Mouse (Mus musculus): ENCODE data around the gene Galk1. TPM values are rescaled to one million over a fixed set of nuclear protein-coding genes. Genes with fewer than 3 reads are reported as not detected.

Gene Galk1
- polyA plus RNA-seq, 1 experiment from 2014 or later: 126 TPM

DNA sequence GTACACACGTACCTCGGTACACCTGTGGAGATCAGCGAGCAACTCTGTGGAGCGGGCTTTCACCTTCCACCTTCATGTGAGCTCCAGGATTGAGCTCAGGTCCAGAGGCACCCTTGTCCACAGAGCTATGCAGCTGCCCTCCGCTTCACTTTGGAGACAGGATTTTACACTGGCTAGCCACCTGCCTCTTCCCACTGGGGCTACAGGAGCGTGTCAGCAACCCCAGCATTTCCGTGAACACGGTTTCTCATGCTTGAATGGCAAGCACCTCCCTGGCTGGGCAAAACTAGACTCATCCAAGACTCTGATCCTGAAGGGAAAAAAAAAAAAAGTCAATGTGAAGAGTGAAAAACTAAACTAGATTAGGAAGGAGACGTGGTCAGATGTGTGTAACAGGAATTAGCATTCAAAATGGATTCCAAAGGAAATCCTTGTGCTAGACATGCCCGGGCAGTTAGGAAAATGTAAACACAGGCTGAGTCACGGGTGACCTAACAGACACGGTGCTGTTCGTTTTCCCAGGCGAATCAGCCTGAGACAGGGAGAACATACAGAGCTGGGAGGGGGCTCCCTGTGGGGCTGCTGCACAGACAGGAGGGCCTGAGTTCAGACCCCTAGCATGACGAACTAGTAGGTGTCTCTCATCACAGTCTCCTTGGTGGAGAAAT lies 42.4 kb downstream of the Galk1 start:
- Histone ChIP-seq H3K27ac (replicated peaks) (peak overlapping the region; percentile 87), H3K4me1 (replicated peaks; ENCODE audit: control insufficient read depth, insufficient read depth) (0 out of 2 replicates have a peak, but pooled peaks cover 5% of the 10 kb centered on the region), H3K9ac (ENCODE audit: low read length) (0 out of 2 replicates have a peak overlapping the region, but pooled peaks have one; percentile 18), H3K36me3 (ENCODE audit: control insufficient read depth, insufficient read depth, low read length) (no peaks in the 10 kb centered on the region), H3K4me2 (replicated peaks; ENCODE audit: low read depth) (no peak overlapping the region; the same call in 1 of the 2 replicates), H3K4me3 (ENCODE audit: low read depth, low read length) (no peak overlapping the region), H3K9me3 (ENCODE audit: control insufficient read depth, low read length) (no peaks in the 10 kb centered on the region), H3K27me3 (ENCODE audit: control insufficient read depth, insufficient read depth, low read length) (no peaks in the 10 kb centered on the region)
- peak; percentile 64 for ATAC-seq (ENCODE audit: low FRiP score, low TSS enrichment)
- DNase-seq (ENCODE audit: low spot score): peak; percentile 72
- 30% methylated on average over 15 of the region's 15 CpGs for WGBS
- TF ChIP-seq EP300 (optimal IDR thresholded peaks at IDR 0.05): no peak
- no peak for TF ChIP-seq CTCF (IDR thresholded peaks at IDR 0.05; ENCODE audit: low read depth)

DNA sequence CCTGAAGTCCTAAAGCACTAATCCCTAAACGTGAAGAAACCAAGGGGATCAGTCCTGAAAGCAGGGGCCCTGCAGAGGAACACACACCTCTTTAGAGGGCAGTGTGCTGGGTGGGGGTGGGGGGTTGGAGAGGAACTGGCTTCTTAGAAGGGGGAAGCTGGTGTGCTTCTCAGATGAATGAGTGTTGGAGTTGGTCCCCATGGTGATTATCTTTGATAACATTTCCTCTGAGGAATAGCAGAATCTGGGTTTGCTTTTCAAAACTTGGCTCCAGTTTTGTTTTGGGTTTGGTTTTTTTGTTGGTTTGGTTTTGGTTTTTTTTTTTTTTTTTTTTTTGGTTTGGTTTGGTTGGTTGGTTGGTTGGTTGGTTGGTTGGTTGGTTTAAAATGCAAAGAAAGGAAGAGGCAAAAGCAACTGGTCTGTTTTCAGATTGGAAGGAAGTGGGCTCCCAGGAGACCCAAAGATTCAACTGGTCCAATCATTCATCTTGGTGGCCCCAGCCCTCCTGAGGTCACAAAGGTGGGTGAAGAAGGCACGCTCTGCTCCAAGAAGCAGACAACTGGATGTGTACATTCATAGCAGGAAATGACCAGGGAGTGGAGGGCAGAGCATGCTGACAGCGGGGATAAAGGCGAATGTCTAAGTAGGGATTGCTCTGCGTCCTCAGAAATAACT lies 43.7 kb downstream of the Galk1 start:
- Histone ChIP-seq H3K27me3 (ENCODE audit: control insufficient read depth, insufficient read depth, low read length) (no peaks in the 10 kb centered on the region), H3K4me2 (replicated peaks; ENCODE audit: low read depth) (no peak overlapping the region), H3K36me3 (ENCODE audit: control insufficient read depth, insufficient read depth, low read length) (peaks cover 7% of the 10 kb centered on the region; the same call in 1 of the 2 replicates), H3K4me1 (replicated peaks; ENCODE audit: control insufficient read depth, insufficient read depth) (0 out of 2 replicates have a peak, but pooled peaks cover 2% of the 10 kb centered on the region), H3K9ac (ENCODE audit: low read length) (no peak overlapping the region), H3K9me3 (ENCODE audit: control insufficient read depth, low read length) (no peaks in the 10 kb centered on the region), H3K27ac (replicated peaks) (no peak overlapping the region), H3K4me3 (ENCODE audit: low read depth, low read length) (no peak overlapping the region)
- DNase-seq (ENCODE audit: low spot score): no peak
- WGBS: 63% methylated on average over 5 of the region's 5 CpGs
- no peak for TF ChIP-seq CTCF (IDR thresholded peaks at IDR 0.05; ENCODE audit: low read depth)
- TF ChIP-seq EP300 (optimal IDR thresholded peaks at IDR 0.05): no peak
- no peak for ATAC-seq (ENCODE audit: low FRiP score, low TSS enrichment)

DNA sequence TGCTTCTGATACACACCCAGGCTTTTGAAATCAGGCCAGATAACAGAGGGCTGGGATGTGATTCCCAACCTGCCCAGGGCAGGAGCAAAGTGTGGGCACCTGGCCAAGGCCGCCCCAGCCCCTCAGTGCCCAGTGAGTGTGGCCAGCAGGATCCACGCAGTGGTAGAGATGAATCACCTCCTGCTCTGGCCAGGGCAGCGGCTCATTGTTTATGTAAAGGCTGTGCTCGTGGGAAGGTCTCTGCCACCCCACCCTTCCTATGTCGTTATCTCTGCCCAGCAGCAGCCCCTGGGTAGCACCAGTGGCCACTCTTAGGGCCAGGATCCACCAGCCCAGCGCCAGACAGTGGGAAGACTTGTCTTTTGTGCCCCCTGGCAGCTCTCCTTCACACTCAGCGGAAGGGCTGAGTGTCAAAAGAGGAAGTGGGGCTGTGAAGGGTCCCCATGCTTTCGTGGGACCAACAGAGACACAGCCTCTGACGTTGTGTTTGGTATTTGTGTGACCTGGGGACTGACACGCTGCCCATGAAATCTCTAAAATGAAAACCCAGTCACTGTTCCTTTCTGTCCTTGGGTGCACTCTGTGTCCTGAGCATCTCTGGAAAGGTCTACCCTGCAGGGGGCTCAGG lies 47.4 kb downstream of the Galk1 start:
- Histone ChIP-seq H3K9ac (ENCODE audit: low read length) (no peak overlapping the region), H3K27me3 (ENCODE audit: control insufficient read depth, insufficient read depth, low read length) (no peaks in the 10 kb centered on the region), H3K27ac (replicated peaks) (peak overlapping the region; percentile 49; the same call in 1 of the 2 replicates), H3K4me3 (ENCODE audit: low read depth, low read length) (no peak overlapping the region), H3K4me2 (replicated peaks; ENCODE audit: low read depth) (no peak overlapping the region), H3K9me3 (ENCODE audit: control insufficient read depth, low read length) (no peaks in the 10 kb centered on the region), H3K4me1 (replicated peaks; ENCODE audit: control insufficient read depth, insufficient read depth) (0 out of 2 replicates have a peak, but pooled peaks cover 2% of the 10 kb centered on the region), H3K36me3 (ENCODE audit: control insufficient read depth, insufficient read depth, low read length) (peaks cover 29% of the 10 kb centered on the region)
- ATAC-seq (ENCODE audit: low FRiP score, low TSS enrichment) (peak; percentile 78), DNase-seq (ENCODE audit: low spot score) (peak; percentile 84)
- TF ChIP-seq CTCF (IDR thresholded peaks at IDR 0.05; ENCODE audit: low read depth) (no peak), EP300 (optimal IDR thresholded peaks at IDR 0.05) (no peak)
- WGBS: 56% methylated on average over 10 of the region's 10 CpGs

DNA sequence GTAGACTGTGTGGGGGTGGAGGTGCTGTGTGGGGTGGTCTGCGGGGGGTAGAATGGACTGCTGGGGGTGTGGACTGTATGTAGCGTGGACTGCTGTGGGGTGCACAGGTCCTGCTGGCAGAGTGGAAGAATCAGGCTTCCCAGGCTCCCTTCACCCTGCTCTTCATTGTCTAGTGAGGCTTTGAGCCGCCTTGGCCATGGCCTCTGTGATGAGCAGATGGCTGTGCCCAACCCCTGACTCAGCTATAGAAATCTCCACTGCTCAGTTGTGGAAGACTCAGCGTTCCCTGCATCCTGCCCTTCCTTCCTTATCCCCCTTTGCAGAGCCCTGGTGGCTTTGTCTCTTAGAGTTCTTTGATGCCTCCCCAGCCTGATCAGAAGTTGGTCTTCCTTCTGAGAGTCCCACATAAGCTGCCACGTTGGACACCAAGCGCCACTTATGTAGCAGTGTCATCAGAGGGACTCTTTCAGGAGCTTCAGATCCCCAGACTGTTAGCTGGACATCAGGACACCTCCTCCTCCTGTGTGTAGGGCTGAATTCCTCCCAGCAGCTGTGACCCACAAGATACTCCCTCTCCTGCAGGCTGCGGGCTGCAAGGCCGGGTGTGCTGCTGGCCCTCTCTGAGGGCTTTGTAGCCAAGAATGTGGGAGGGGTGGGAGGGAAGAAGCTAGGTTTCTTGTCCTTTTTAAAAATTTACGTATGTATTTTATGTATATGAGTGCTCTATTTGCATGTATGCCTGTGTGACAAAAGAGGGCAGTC lies 49.7 kb downstream of the Galk1 start:
- H3K27me3 ChIP-seq (ENCODE audit: control insufficient read depth, insufficient read depth, low read length): no peaks in the 10 kb centered on the region
- no peak overlapping the region for H3K4me2 ChIP-seq (replicated peaks; ENCODE audit: low read depth)
- H3K36me3 ChIP-seq (ENCODE audit: control insufficient read depth, insufficient read depth, low read length): peaks cover 31% of the 10 kb centered on the region
- H3K27ac ChIP-seq (replicated peaks): no peak overlapping the region
- no peaks in the 10 kb centered on the region for H3K9me3 ChIP-seq (ENCODE audit: control insufficient read depth, low read length)
- H3K4me3 ChIP-seq (ENCODE audit: low read depth, low read length): no peak overlapping the region
- H3K9ac ChIP-seq (ENCODE audit: low read length): no peak overlapping the region
- DNase-seq (ENCODE audit: low spot score): no peak
- no peaks in the 10 kb centered on the region for H3K4me1 ChIP-seq (replicated peaks; ENCODE audit: control insufficient read depth, insufficient read depth)
- TF ChIP-seq EP300 (optimal IDR thresholded peaks at IDR 0.05): no peak
- ATAC-seq (ENCODE audit: low FRiP score, low TSS enrichment): no peak
- WGBS: 94% methylated on average over 9 of the region's 9 CpGs

DNA sequence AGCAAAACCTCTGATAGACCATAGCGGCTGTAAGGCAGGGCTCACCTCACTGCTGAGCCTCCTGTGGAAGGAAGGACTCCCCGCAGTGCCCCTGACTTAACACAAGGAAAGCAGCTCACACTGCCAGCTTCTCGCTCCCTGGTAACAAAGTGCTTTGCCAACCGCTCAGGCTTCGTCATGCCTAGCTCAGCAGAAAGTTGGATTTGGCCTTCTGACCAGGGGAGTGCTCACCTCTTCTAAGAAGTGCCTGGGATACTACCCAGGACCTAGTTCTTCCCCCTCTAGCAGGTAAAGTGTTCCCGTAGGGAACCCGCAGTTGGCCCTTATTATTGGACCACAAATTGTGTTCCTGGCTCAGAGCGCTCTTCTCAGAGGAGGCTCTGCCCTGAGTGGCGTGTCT lies 53.5 kb downstream of the Galk1 start:
- DNase-seq (ENCODE audit: low spot score) (no peak), ATAC-seq (ENCODE audit: low FRiP score, low TSS enrichment) (no peak)
- no peak overlapping the region for H3K4me3 ChIP-seq (ENCODE audit: low read depth, low read length)
- 95% methylated on average over 9 of the region's 9 CpGs for WGBS
- H3K4me1 ChIP-seq (replicated peaks; ENCODE audit: control insufficient read depth, insufficient read depth): 0 out of 2 replicates have a peak, but pooled peaks cover 3% of the 10 kb centered on the region
- H3K27me3 ChIP-seq (ENCODE audit: control insufficient read depth, insufficient read depth, low read length): no peaks in the 10 kb centered on the region
- no peaks in the 10 kb centered on the region for H3K9me3 ChIP-seq (ENCODE audit: control insufficient read depth, low read length)
- no peak overlapping the region for H3K27ac ChIP-seq (replicated peaks)
- H3K36me3 ChIP-seq (ENCODE audit: control insufficient read depth, insufficient read depth, low read length): peaks cover 23% of the 10 kb centered on the region
- H3K9ac ChIP-seq (ENCODE audit: low read length): no peak overlapping the region
- no peak overlapping the region for H3K4me2 ChIP-seq (replicated peaks; ENCODE audit: low read depth)
- TF ChIP-seq CTCF (IDR thresholded peaks at IDR 0.05; ENCODE audit: low read depth) (no peak), EP300 (optimal IDR thresholded peaks at IDR 0.05) (no peak)

Other genes starting within 250 kb of the Galk1 start
- 8.2 and 10.0 TPM in 2 replicates for gene Tmem94, start 247.3 kb downstream of the Galk1 start, polyA plus RNA-seq (2015; fragmentation: Nextera tagmentation; extraction: Ambion mirVana)
- 6.6 and 8.6 TPM in 2 replicates for gene Caskin2, start 199.1 kb downstream of the Galk1 start, polyA plus RNA-seq (2015; fragmentation: Nextera tagmentation; extraction: Ambion mirVana)
- gene Tsen54, start 198.0 kb downstream of the Galk1 start, polyA plus RNA-seq (2015; fragmentation: Nextera tagmentation; extraction: Ambion mirVana): 18.8 and 20.1 TPM in 2 replicates
- gene Llgl2, start 188.7 kb downstream of the Galk1 start, polyA plus RNA-seq (2015; fragmentation: Nextera tagmentation; extraction: Ambion mirVana): 58.4 and 63.5 TPM in 2 replicates
- 16.0 and 18.2 TPM in 2 replicates for gene Myo15b, start 154.3 kb downstream of the Galk1 start, polyA plus RNA-seq (2015; fragmentation: Nextera tagmentation; extraction: Ambion mirVana)
- gene Smim5, start 112.8 kb downstream of the Galk1 start, polyA plus RNA-seq (2015; fragmentation: Nextera tagmentation; extraction: Ambion mirVana): 16.8 and 17.9 TPM in 2 replicates
- 184 and 185 TPM in 2 replicates for gene Smim6, start 100.7 kb downstream of the Galk1 start, polyA plus RNA-seq (2015; fragmentation: Nextera tagmentation; extraction: Ambion mirVana)
- 23.6 and 27.0 TPM in 2 replicates for gene Sap30bp, start 79.4 kb downstream of the Galk1 start, polyA plus RNA-seq (2015; fragmentation: Nextera tagmentation; extraction: Ambion mirVana)
- gene Recql5, start 79.2 kb downstream of the Galk1 start, polyA plus RNA-seq (2015; fragmentation: Nextera tagmentation; extraction: Ambion mirVana): 7.2 and 8.1 TPM in 2 replicates
- gene Itgb4, start 38.0 kb downstream of the Galk1 start, polyA plus RNA-seq (2015; fragmentation: Nextera tagmentation; extraction: Ambion mirVana): 12.7 and 14.6 TPM in 2 replicates
- 1,343 and 1,357 TPM in 2 replicates for gene H3f3b, start 15.2 kb upstream of the Galk1 start, polyA plus RNA-seq (2015; fragmentation: Nextera tagmentation; extraction: Ambion mirVana)
- gene Unk, start 17.6 kb upstream of the Galk1 start, polyA plus RNA-seq (2015; fragmentation: Nextera tagmentation; extraction: Ambion mirVana): 8.3 and 9.1 TPM in 2 replicates
- 2.3 and 2.8 TPM in 2 replicates for gene Unc13d, start 65.2 kb upstream of the Galk1 start, polyA plus RNA-seq (2015; fragmentation: Nextera tagmentation; extraction: Ambion mirVana)
- 71.0 and 89.6 TPM in 2 replicates for gene Wbp2, start 74.3 kb upstream of the Galk1 start, polyA plus RNA-seq (2015; fragmentation: Nextera tagmentation; extraction: Ambion mirVana)
- 33.8 and 34.6 TPM in 2 replicates for gene Trim47, start 114.5 kb upstream of the Galk1 start, polyA plus RNA-seq (2015; fragmentation: Nextera tagmentation; extraction: Ambion mirVana)
- gene Trim65, start 118.4 kb upstream of the Galk1 start, polyA plus RNA-seq (2015; fragmentation: Nextera tagmentation; extraction: Ambion mirVana): 3.3 and 4.1 TPM in 2 replicates
- 49.5 and 50.2 TPM in 2 replicates for gene Mrpl38, start 126.1 kb upstream of the Galk1 start, polyA plus RNA-seq (2015; fragmentation: Nextera tagmentation; extraction: Ambion mirVana)
- gene Fbf1, start 155.4 kb upstream of the Galk1 start, polyA plus RNA-seq (2015; fragmentation: Nextera tagmentation; extraction: Ambion mirVana): 8.0 and 8.8 TPM in 2 replicates
- gene Ten1, start 186.1 kb upstream of the Galk1 start, polyA plus RNA-seq (2015; fragmentation: Nextera tagmentation; extraction: Ambion mirVana): 51.9 and 52.6 TPM in 2 replicates
- gene Acox1, start 186.3 kb upstream of the Galk1 start, polyA plus RNA-seq (2015; fragmentation: Nextera tagmentation; extraction: Ambion mirVana): 207 and 211 TPM in 2 replicates
- 26.5 and 30.1 TPM in 2 replicates for gene Evpl, start 225.4 kb upstream of the Galk1 start, polyA plus RNA-seq (2015; fragmentation: Nextera tagmentation; extraction: Ambion mirVana)